Mouse (Mus musculus): Measurements from ENCODE around the gene Ppp2r5b. TPM values are rescaled to one million over a fixed set of nuclear protein-coding genes. Genes with fewer than 3 reads are reported as not detected.

The Ppp2r5b gene
- 10 to 100 TPM; 32.9 to 35.9 (median 34.4) TPM for total RNA-seq (2022)

GRCm38 (mm10) chr19:6235084-6236052 is at the start of gene Ppp2r5b:
Gene Ppp2r5b, minus strand, starts transcription at chr19:6235872.
- DNase-seq (ENCODE audit: low spot score), result peak; percentile 95

- DNase-seq (ENCODE audit: low spot score), result no peak
These were observed 49.6 kb upstream of the Ppp2r5b start for GRCm38 (mm10) chr19:6285226-6285625.

GRCm38 (mm10) chr19:6284502-6284901 is 48.8 kb upstream of the Ppp2r5b start:
- no peak for DNase-seq (ENCODE audit: low spot score)

- no peak for DNase-seq (ENCODE audit: low spot score)
These were observed 47.3 kb upstream of the Ppp2r5b start for GRCm38 (mm10) chr19:6283001-6283400.

- DNase-seq (ENCODE audit: low spot score), result no peak
These were observed 45.7 kb upstream of the Ppp2r5b start for GRCm38 (mm10) chr19:6281122-6282020.

- DNase-seq (ENCODE audit: low spot score), result no peak
These were observed 44.9 kb upstream of the Ppp2r5b start for GRCm38 (mm10) chr19:6280554-6280953.

- DNase-seq (ENCODE audit: low spot score), result no peak
These were observed 43.9 kb upstream of the Ppp2r5b start for GRCm38 (mm10) chr19:6279481-6280144.

- no peak for DNase-seq (ENCODE audit: low spot score)
These were observed 42.9 kb upstream of the Ppp2r5b start for GRCm38 (mm10) chr19:6278439-6279073.

- DNase-seq (ENCODE audit: low spot score), result peak; percentile 92
These were observed 42.2 kb upstream of the Ppp2r5b start for GRCm38 (mm10) chr19:6277661-6278438.

- DNase-seq (ENCODE audit: low spot score), result peak; percentile 95
These were observed 41.1 kb upstream of the Ppp2r5b start, which contains the start of gene Ehd1 for GRCm38 (mm10) chr19:6276426-6277421. Gene Ehd1, plus strand, starts transcription at chr19:6276725.

GRCm38 (mm10) chr19:6275740-6276389 is 40.2 kb upstream of the Ppp2r5b start:
- peak; percentile 62 for DNase-seq (ENCODE audit: low spot score)

GRCm38 (mm10) chr19:6273998-6274608 is 38.4 kb upstream of the Ppp2r5b start:
- DNase-seq (ENCODE audit: low spot score), result no peak

GRCm38 (mm10) chr19:6273592-6273991 is 37.9 kb upstream of the Ppp2r5b start:
- no peak for DNase-seq (ENCODE audit: low spot score)

GRCm38 (mm10) chr19:6272738-6273137 is 37.1 kb upstream of the Ppp2r5b start:
- DNase-seq (ENCODE audit: low spot score), result peak; percentile 82

- no peak for DNase-seq (ENCODE audit: low spot score)
These were observed 36.4 kb upstream of the Ppp2r5b start for GRCm38 (mm10) chr19:6272053-6272452.

- DNase-seq (ENCODE audit: low spot score), result no peak
These were observed 35.5 kb upstream of the Ppp2r5b start for GRCm38 (mm10) chr19:6271206-6271605.

GRCm38 (mm10) chr19:6270661-6271060 is 35.0 kb upstream of the Ppp2r5b start:
- DNase-seq (ENCODE audit: low spot score), result no peak

All from heart, adult 8-10 months (tissue).